Mouse (Mus musculus): Measurements from ENCODE around the gene Eno4. TPM values are rescaled to one million over a fixed set of nuclear protein-coding genes. Genes with fewer than 3 reads are reported as not detected.

Eno4 gene
- polyA plus RNA-seq, 1 experiment = 0.37 TPM

- peaks cover 8% of the 10 kb centered on the region for H3K27me3 ChIP-seq (ENCODE audit: control insufficient read depth, insufficient read depth, insufficient read length)
- H3K79me3 ChIP-seq (ENCODE audit: low read depth) = no peaks in the 10 kb centered on the region
- no peak overlapping the region for H3K4me3 ChIP-seq (ENCODE audit: insufficient read depth, poor library complexity, severe bottlenecking)
- H3ac ChIP-seq (ENCODE audit: control insufficient read depth, insufficient read length, low read depth) = no peak overlapping the region
- TF ChIP-seq CTCF (IDR thresholded peaks at IDR 0.05; ENCODE audit: control insufficient read depth, insufficient read depth, insufficient read length) (no peak), MAX (IDR thresholded peaks at IDR 0.05) (no peak), FOSL1 (IDR thresholded peaks at IDR 0.05; ENCODE audit: insufficient read depth, low read length, poor library complexity, severe bottlenecking) (no peak), MYOG (IDR thresholded peaks at IDR 0.05; ENCODE audit: control insufficient read depth, extremely low read depth, insufficient read length) (no peak), CEBPB (IDR thresholded peaks at IDR 0.05; ENCODE audit: low read depth) (no peak), MYOD1 (IDR thresholded peaks at IDR 0.05; ENCODE audit: control insufficient read depth, insufficient read length, low read depth) (no peak), USF1 (IDR thresholded peaks at IDR 0.05; ENCODE audit: low read depth) (no peak)
- H3K79me2 ChIP-seq (ENCODE audit: control insufficient read depth, insufficient read depth) = no peaks in the 10 kb centered on the region
- no peaks in the 10 kb centered on the region for H3K36me3 ChIP-seq (ENCODE audit: control insufficient read depth, insufficient read depth)
Observed at GRCm38 (mm10) chr19:58963011-58963410, 19.8 kb downstream of the Eno4 start.

- no peaks in the 10 kb centered on the region for H3K79me2 ChIP-seq (ENCODE audit: control insufficient read depth, insufficient read depth)
- H3K27me3 ChIP-seq (ENCODE audit: control insufficient read depth, insufficient read depth, insufficient read length) = no peaks in the 10 kb centered on the region
- TF ChIP-seq MYOG (IDR thresholded peaks at IDR 0.05; ENCODE audit: control insufficient read depth, extremely low read depth, insufficient read length) (no peak), CEBPB (IDR thresholded peaks at IDR 0.05; ENCODE audit: low read depth) (no peak), FOSL1 (IDR thresholded peaks at IDR 0.05; ENCODE audit: insufficient read depth, low read length, poor library complexity, severe bottlenecking) (no peak), MAX (IDR thresholded peaks at IDR 0.05) (no peak), CTCF (IDR thresholded peaks at IDR 0.05; ENCODE audit: control insufficient read depth, insufficient read depth, insufficient read length) (no peak), MYOD1 (IDR thresholded peaks at IDR 0.05; ENCODE audit: control insufficient read depth, insufficient read length, low read depth) (no peak), USF1 (IDR thresholded peaks at IDR 0.05; ENCODE audit: low read depth) (no peak)
- H3K79me3 ChIP-seq (ENCODE audit: low read depth) = no peaks in the 10 kb centered on the region
- no peak overlapping the region for H3ac ChIP-seq (ENCODE audit: control insufficient read depth, insufficient read length, low read depth)
- H3K36me3 ChIP-seq (ENCODE audit: control insufficient read depth, insufficient read depth) = no peaks in the 10 kb centered on the region
- H3K4me3 ChIP-seq (ENCODE audit: insufficient read depth, poor library complexity, severe bottlenecking) = no peak overlapping the region
Observed at GRCm38 (mm10) chr19:58968731-58969506, 25.7 kb downstream of the Eno4 start.

GRCm38 (mm10) chr19:58970826-58971225 lies 27.6 kb downstream of the Eno4 start:
- no peak overlapping the region for H3K4me3 ChIP-seq (ENCODE audit: insufficient read depth, poor library complexity, severe bottlenecking)
- TF ChIP-seq MYOG (IDR thresholded peaks at IDR 0.05; ENCODE audit: control insufficient read depth, extremely low read depth, insufficient read length) (no peak), USF1 (IDR thresholded peaks at IDR 0.05; ENCODE audit: low read depth) (no peak), MAX (IDR thresholded peaks at IDR 0.05) (no peak), CEBPB (IDR thresholded peaks at IDR 0.05; ENCODE audit: low read depth) (no peak), MYOD1 (IDR thresholded peaks at IDR 0.05; ENCODE audit: control insufficient read depth, insufficient read length, low read depth) (no peak), FOSL1 (IDR thresholded peaks at IDR 0.05; ENCODE audit: insufficient read depth, low read length, poor library complexity, severe bottlenecking) (no peak), CTCF (IDR thresholded peaks at IDR 0.05; ENCODE audit: control insufficient read depth, insufficient read depth, insufficient read length) (no peak)
- H3K27me3 ChIP-seq (ENCODE audit: control insufficient read depth, insufficient read depth, insufficient read length) = no peaks in the 10 kb centered on the region

GRCm38 (mm10) chr19:58974126-58974525 lies 30.9 kb downstream of the Eno4 start:
- Histone ChIP-seq H3K79me3 (ENCODE audit: low read depth) (no peaks in the 10 kb centered on the region), H3K27me3 (ENCODE audit: control insufficient read depth, insufficient read depth, insufficient read length) (no peaks in the 10 kb centered on the region), H3ac (ENCODE audit: control insufficient read depth, insufficient read length, low read depth) (no peak overlapping the region), H3K79me2 (ENCODE audit: control insufficient read depth, insufficient read depth) (no peaks in the 10 kb centered on the region), H3K36me3 (ENCODE audit: control insufficient read depth, insufficient read depth) (no peaks in the 10 kb centered on the region), H3K4me3 (ENCODE audit: insufficient read depth, poor library complexity, severe bottlenecking) (no peak overlapping the region)
- TF ChIP-seq MYOD1 (IDR thresholded peaks at IDR 0.05; ENCODE audit: control insufficient read depth, insufficient read length, low read depth) = no peak
- no peak for TF ChIP-seq FOSL1 (IDR thresholded peaks at IDR 0.05; ENCODE audit: insufficient read depth, low read length, poor library complexity, severe bottlenecking)
- TF ChIP-seq USF1 (IDR thresholded peaks at IDR 0.05; ENCODE audit: low read depth) = no peak

More at GRCm38 (mm10) chr19:58970826-58971225, 27.6 kb downstream of the Eno4 start:
- no peaks in the 10 kb centered on the region for H3K36me3 ChIP-seq (ENCODE audit: control insufficient read depth, insufficient read depth)
- no peak overlapping the region for H3ac ChIP-seq (ENCODE audit: control insufficient read depth, insufficient read length, low read depth)
- no peaks in the 10 kb centered on the region for H3K79me2 ChIP-seq (ENCODE audit: control insufficient read depth, insufficient read depth)
- no peaks in the 10 kb centered on the region for H3K79me3 ChIP-seq (ENCODE audit: low read depth)

- H3ac ChIP-seq (ENCODE audit: control insufficient read depth, insufficient read length, low read depth) = no peak overlapping the region
- no peak overlapping the region for H3K4me3 ChIP-seq (ENCODE audit: insufficient read depth, poor library complexity, severe bottlenecking)
- H3K79me2 ChIP-seq (ENCODE audit: control insufficient read depth, insufficient read depth) = no peaks in the 10 kb centered on the region
- H3K36me3 ChIP-seq (ENCODE audit: control insufficient read depth, insufficient read depth) = no peaks in the 10 kb centered on the region
- H3K79me3 ChIP-seq (ENCODE audit: low read depth) = no peaks in the 10 kb centered on the region
- peak; percentile 68 for TF ChIP-seq MYOD1 (IDR thresholded peaks at IDR 0.05; ENCODE audit: control insufficient read depth, insufficient read length, low read depth)
- TF ChIP-seq MAX (IDR thresholded peaks at IDR 0.05) = no peak
- H3K27me3 ChIP-seq (ENCODE audit: control insufficient read depth, insufficient read depth, insufficient read length) = no peaks in the 10 kb centered on the region
Observed at GRCm38 (mm10) chr19:58975216-58975863, 32.1 kb downstream of the Eno4 start.

Measured in C2C12 (cell line).